Mouse (Mus musculus) layer of hippocampus, adult 9-10 months (tissue): ENCODE measurements around the gene Kifap3.
"Not testable (repeated sequence)": the region's sequence is repeated elsewhere in the genome, so short reads cannot be mapped to it uniquely, and the experiment has no call there.

Experiments
- DNase-seq: peaks from one replicate; pipeline ENCODE4 v3.0.0; 2022; ENCODE audit warnings: low spot score

Kifap3 gene

DNA sequence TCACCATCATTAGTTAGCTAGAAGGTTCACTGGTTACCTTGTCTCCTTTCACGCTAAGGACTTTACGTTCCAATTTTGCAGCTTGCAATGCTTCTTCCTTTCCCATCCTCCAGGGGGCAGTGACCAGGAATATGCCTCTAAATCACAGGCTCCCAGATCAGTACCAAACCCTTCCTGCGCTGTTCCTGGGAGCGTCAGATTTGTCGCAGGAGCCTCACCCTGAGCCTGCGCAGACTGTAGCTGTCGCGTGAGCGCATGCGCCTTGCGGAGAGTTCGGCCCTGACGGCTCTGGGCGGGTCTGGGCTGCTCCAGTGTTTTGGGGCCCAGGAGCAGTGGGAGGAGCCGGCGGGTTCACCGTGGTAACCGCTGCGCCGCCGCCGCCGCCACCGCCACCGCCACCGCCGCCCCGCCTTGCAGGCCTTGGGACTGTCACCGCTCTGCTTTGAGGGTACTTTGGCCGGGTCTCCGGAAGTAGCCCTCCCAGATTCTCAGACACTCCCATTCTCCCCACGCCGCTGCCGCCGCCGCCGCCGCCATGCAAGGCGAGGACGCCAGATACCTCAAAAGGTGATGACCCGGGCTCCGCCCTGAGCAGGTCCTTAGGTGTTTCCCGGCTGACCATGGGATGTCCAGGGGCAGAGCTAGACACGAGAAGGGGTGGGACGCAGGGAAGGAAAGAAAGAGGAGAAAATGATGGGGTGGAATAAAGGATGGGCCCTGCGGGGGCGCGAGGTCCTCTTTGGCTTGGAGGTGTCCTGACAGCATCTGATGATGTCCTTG, at the start of gene Kifap3:
TSS of gene Kifap3 (plus strand) at position 248 of the 780 bp plus-strand sequence.
- peak; percentile 96 for DNase-seq

GRCm38 (mm10) chr1:163731166-163731565, 48.2 kb upstream of the Kifap3 start:
- not testable (repeated sequence) for DNase-seq

GRCm38 (mm10) chr1:163736441-163737238, 42.7 kb upstream of the Kifap3 start:
- DNase-seq, result no peak

DNA sequence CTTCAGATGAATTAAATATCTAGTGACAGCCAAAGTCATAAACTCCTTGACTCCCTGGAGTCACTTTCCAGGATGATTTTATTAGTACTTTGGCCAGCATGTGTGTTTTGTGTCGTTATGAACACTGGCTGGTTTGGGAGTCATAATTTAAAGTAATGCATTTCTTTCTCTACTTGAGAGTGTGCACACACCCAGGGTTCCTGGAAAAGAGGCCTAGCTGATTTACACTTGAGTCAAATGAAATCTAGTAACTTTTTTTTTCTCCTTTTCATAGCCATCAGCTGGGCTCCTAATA, 42.2 kb upstream of the Kifap3 start:
- no peak for DNase-seq

DNA sequence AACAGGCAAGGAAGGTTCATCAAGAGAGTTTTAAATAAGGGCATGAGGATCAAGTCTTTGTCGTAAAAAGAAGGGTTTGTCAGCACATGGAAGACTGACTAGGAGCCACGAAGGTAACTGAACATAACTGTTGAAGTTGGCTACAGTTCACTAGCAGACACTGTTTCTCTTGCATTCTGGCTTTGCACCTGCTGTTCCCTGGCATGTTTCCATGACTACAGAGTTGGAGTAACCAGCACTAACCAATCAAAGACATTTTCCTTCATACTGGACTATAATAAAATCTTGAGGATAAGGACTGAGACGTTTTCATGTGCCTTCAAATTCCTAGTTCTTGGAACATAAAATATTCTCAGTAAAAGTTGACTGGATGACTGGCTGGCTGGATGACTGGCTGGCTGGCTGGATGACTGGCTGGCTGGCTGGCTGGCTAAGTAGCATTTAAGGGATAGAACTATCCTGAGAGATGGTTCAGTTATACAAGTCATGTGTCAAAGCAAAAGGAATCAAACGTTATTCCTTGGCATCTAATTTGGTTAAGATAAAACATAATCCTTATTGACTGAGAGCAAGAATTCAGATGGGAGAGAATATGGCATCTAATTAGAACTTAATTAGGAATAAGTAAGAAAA, 27.9 kb upstream of the Kifap3 start:
- no peak for DNase-seq

DNA sequence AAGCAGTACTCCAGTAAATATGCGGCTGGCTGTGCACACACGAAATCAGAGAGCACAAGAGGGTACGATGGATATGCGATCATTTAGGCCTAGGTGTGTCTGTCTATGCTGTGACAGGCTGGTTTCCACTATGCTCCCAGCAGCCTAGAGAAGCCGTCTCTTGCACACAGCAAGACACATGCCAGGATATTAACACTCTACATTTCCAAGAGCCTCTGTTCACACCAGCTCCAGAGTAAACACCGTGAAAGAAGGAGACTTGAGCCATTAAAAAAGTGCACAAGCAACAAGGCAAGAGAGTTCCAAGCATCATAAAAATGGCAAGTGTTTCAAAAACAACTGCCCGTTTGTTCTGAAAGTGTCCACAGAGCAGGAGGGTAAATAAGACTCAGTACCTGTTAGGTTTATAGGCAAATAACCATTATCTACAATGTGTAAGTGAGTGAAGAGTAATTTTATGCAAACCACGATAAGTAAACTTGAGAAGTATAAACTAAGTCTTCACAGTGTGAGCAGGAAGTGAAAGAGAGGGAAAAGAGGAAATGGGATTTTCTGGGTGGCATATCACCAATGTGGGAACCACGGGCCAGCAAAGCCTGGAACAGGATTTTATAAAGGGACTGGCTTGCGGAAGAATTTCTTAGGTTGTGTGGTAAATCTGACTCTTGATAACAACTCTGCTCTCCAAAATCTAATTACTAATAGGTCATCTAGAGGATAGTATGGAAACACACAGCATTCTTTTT, 21.7 kb upstream of the Kifap3 start:
- DNase-seq, result no peak

DNA sequence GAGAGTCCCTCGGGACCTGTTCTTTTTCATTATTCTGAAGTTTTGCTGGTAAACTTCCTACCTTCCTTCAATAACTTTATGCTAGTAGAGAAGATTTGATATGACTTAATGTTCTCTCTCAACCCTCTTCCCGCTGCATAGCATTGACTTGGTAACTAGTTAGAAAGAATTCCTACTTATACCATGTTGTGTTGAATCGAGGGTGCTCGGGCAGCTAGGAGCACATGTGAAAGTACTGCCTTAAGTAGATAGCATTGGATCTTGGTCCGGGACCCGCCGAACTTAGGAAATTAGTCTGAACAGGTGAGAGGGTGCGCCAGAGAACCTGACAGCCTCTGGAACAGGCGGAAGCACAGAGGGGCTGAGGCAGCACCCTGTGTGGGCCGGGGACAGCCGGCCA, 4.2 kb downstream of the Kifap3 start:
- DNase-seq, result not testable (repeated sequence)

- no peak for DNase-seq
These were observed 42.0 kb downstream of the Kifap3 start for GRCm38 (mm10) chr1:163821365-163821764.

GRCm38 (mm10) chr1:163829482-163829881, 50.1 kb downstream of the Kifap3 start:
- DNase-seq, result no peak

DNA sequence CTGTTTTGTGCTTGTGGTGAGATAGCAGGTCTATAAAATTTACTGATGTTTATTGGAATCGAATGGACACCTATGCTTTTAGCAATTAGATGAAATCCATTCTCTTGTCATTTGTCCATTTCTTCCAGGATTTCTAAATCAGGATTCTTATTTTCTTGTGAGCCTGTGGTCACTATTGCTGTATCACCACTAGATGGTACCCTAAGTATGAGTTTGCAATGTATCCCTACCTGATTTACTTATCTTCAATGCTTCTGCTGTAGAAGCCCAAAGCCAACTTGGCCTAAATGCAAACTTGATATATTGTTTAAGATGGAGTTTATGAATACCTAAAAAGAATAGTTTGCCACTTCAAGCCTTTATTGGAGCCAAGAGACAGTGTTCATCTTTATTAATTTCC, 54.7 kb downstream of the Kifap3 start:
- no peak for DNase-seq

GRCm38 (mm10) chr1:163835062-163835461, 55.7 kb downstream of the Kifap3 start:
- DNase-seq, result no peak

GRCm38 (mm10) chr1:163838482-163838881, 59.1 kb downstream of the Kifap3 start:
- DNase-seq, result not testable (repeated sequence)

GRCm38 (mm10) chr1:163840555-163840954, 61.2 kb downstream of the Kifap3 start:
- DNase-seq, result no peak

DNA sequence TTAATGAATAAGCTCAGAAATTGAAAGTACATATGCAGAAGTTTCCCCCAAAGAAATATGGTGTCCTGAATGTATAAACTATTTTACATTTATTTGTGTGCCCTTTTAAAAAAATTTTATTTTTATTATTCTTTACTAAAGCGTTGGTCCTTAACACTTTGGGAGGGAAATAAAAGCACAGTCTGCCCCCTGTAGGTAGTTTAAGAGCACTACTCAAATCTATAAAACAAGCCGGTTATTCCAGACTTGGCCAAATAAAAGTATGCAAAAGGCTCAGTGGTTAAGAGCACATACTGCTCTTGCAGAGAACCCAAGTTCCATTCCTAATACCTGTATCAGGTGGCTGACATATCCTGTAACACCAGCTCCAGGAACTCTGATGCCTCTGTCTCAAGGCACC, 62.9 kb downstream of the Kifap3 start:
- no peak for DNase-seq

GRCm38 (mm10) chr1:163843899-163844298, 64.5 kb downstream of the Kifap3 start:
- no peak for DNase-seq

GRCm38 (mm10) chr1:163852884-163853560, 73.6 kb downstream of the Kifap3 start:
- DNase-seq, result no peak

- no peak for DNase-seq
These were observed 79.0 kb downstream of the Kifap3 start for GRCm38 (mm10) chr1:163858420-163858819.

DNA sequence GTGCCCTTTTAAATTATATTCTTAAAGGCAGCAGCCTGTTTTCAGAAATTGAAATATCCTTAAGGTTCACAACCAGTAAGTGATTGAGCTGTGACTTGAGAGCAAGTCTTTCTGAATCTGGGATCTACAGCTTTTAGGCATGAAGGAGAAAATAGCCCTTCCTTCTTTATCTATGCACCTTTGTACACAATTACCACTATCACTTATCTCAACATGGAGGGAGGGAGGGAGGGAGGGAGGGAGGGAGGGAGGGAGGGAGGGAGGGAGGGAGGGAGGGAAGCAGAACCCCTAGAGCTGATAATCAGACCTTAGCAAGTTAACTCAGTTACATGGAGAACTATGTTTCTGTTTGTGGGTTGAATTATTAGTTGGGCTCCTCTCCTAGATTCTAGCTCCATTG, 82.2 kb downstream of the Kifap3 start:
- no peak for DNase-seq

DNA sequence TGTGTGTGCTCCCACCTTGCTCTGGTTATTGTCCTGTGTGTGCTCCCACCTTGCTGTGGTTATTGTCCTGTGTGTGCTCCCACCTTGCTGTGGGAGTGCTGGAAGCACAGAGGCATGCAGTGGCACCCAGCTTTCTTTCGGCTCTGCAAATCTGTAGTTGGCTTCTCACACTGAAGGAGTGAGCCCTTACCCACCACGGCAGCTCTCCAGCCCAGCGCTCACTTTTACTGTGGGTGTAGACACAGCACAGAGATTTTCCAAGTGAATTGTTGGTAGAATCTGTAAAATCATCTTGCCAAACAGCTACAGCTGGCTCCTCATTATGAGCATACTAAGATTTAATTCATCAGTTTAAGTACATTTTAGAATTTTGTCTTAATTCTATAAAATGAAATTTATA, 93.8 kb downstream of the Kifap3 start:
- no peak for DNase-seq

- DNase-seq, result no peak
These were observed 110.2 kb downstream of the Kifap3 start for GRCm38 (mm10) chr1:163889629-163890028.

- no peak for DNase-seq
These were observed 113.9 kb downstream of the Kifap3 start for GRCm38 (mm10) chr1:163893294-163893693.
